Mouse (Mus musculus): ENCODE results near the gene Hmx1. TPM values are rescaled to one million over a fixed set of nuclear protein-coding genes. Genes with fewer than 3 reads are reported as not detected.

The Hmx1 gene
- not detected in 2 replicates for polyA plus RNA-seq (2015; fragmentation: Nextera tagmentation; extraction: Ambion mirVana)

- Histone ChIP-seq H3K9me3 (replicated peaks; ENCODE audit: control insufficient read depth, low read length) (no peaks in the 10 kb centered on the region), H3K4me3 (ENCODE audit: low read depth, low read length) (peak within 1 kb of the TSS; percentile 38), H3K27me3 (ENCODE audit: control insufficient read depth, insufficient read depth, low read depth, low read length) (peaks cover 98% of the 10 kb centered on the region), H3K4me2 (ENCODE audit: low read depth, low read length) (peak within 1 kb of the TSS; percentile 47), H3K36me3 (ENCODE audit: control insufficient read depth, insufficient read depth) (no peaks in the 10 kb centered on the region), H3K27ac (ENCODE audit: low read length) (no peak within 1 kb of the TSS), H3K9ac (ENCODE audit: low read depth, low read length) (no peak within 1 kb of the TSS), H3K4me1 (ENCODE audit: control insufficient read depth, low read depth, low read length) (peaks cover 3% of the 10 kb centered on the region; the same call in 1 of the 2 replicates)
- no peak for ATAC-seq (ENCODE audit: low read depth)
- under 1% methylated on average over 43 of the region's 71 CpGs for WGBS (ENCODE audit: insufficient replicate concordance)
Measured at GRCm38 (mm10) chr5:35388491-35389111, at the start of gene Hmx1. Gene Hmx1, plus strand, starts transcription at chr5:35389108.

DNA sequence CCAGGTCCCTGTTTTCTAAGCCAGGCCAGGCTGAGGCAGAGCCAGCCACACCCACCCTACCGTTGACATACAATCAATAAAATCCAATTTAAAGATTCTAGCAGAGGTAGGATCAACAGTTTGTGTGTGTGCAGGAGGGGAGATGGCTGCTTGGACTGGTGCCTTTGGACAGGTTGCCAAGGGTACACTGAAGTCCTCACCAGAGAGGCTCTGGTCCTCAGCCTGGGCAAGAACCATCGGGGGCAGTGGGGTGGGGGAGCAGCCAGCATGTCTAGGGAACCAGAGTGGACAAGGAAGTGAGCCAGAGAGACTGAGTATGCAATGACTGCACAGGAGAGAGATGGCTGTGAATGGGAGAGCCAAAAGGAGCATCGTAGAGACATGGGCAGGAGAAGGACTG lies 43.8 kb upstream of the Hmx1 start:
- no peaks in the 10 kb centered on the region for H3K9me3 ChIP-seq (replicated peaks; ENCODE audit: control insufficient read depth, low read length)
- H3K27me3 ChIP-seq (ENCODE audit: control insufficient read depth, insufficient read depth, low read depth, low read length): no peaks in the 10 kb centered on the region
- H3K4me3 ChIP-seq (ENCODE audit: low read depth, low read length): no peak overlapping the region
- no peak overlapping the region for H3K9ac ChIP-seq (ENCODE audit: low read depth, low read length)
- WGBS (ENCODE audit: insufficient replicate concordance): 55% methylated on average over 3 of the region's 3 CpGs
- no peaks in the 10 kb centered on the region for H3K36me3 ChIP-seq (ENCODE audit: control insufficient read depth, insufficient read depth)
- ATAC-seq (ENCODE audit: low read depth): no peak
- no peaks in the 10 kb centered on the region for H3K4me1 ChIP-seq (ENCODE audit: control insufficient read depth, low read depth, low read length)
- H3K4me2 ChIP-seq (ENCODE audit: low read depth, low read length): no peak overlapping the region
- H3K27ac ChIP-seq (ENCODE audit: low read length): no peak overlapping the region

DNA sequence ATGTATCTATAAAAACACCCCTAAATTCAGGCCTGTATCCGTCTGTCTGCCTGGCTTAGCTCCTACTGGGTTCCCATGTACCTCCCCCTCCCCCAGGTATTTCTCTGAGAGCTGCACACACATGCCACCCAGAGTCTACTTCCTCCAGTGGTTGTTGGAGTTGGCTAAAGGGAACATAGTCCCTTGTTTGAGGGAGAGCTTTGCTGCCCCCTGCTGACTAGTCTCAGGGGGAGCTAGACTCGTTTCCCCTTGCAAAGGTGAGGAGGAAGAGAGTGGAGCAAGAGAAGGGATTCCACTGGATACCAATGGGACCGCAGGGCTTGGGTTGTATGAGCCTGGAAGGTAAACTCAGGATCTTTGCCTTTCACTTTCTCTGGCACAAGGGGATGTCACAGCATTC lies 40.1 kb upstream of the Hmx1 start:
- H3K4me1 ChIP-seq (ENCODE audit: control insufficient read depth, low read depth, low read length): no peaks in the 10 kb centered on the region
- no peak overlapping the region for H3K4me2 ChIP-seq (ENCODE audit: low read depth, low read length)
- H3K9me3 ChIP-seq (replicated peaks; ENCODE audit: control insufficient read depth, low read length): no peaks in the 10 kb centered on the region
- H3K27ac ChIP-seq (ENCODE audit: low read length): no peak overlapping the region
- H3K36me3 ChIP-seq (ENCODE audit: control insufficient read depth, insufficient read depth): no peaks in the 10 kb centered on the region
- H3K9ac ChIP-seq (ENCODE audit: low read depth, low read length): no peak overlapping the region
- ATAC-seq (ENCODE audit: low read depth): no peak
- H3K4me3 ChIP-seq (ENCODE audit: low read depth, low read length): no peak overlapping the region
- H3K27me3 ChIP-seq (ENCODE audit: control insufficient read depth, insufficient read depth, low read depth, low read length): no peaks in the 10 kb centered on the region
- WGBS (ENCODE audit: insufficient replicate concordance): 13% methylated on average over 3 of the region's 3 CpGs

DNA sequence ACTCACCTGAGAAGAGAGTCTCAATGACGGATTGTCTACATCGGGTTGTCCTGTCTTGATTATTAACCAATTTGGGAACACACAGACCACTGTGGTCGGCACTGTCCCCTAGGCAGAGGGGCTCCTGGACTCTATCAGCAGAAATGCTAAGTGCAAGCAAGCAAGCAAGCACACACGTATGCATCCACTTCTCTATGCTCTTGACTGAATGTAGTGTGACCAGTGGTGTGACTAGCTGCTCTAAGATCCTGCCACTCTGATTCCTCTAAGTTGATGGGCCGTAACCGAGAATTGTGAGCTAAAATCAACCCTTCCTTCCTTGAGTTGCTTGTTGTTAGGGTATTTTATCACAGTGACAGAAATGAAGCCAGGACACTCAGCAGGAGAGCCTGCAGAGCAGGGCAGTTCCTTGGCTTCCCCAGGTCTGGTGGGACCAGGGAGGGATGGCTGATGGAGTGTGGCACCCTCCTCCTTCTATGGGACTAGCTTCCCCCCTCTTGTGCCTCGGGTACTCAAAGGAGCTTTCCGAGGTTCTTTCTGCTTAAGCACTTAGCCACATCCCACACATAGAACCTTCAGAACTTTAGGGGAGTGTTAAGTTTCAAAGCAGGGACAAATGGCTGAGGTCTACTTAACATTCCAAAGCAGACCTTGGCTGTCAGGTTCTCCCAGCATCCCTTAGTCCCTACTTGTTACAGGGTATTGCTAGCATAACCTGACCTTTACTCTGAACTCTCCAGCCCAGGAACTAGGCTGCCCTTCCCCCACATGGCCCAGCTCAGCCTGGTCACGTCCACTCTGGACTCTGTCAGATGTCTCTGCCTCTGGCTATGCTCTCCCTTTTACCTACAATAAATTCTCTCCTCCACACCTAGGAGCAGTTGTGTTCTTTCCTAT lies 31.1 kb upstream of the Hmx1 start:
- no peak overlapping the region for H3K9ac ChIP-seq (ENCODE audit: low read depth, low read length)
- no peak overlapping the region for H3K27ac ChIP-seq (ENCODE audit: low read length)
- no peaks in the 10 kb centered on the region for H3K27me3 ChIP-seq (ENCODE audit: control insufficient read depth, insufficient read depth, low read depth, low read length)
- H3K4me3 ChIP-seq (ENCODE audit: low read depth, low read length): no peak overlapping the region
- no peaks in the 10 kb centered on the region for H3K9me3 ChIP-seq (replicated peaks; ENCODE audit: control insufficient read depth, low read length)
- 36% methylated on average over 9 of the region's 9 CpGs for WGBS (ENCODE audit: insufficient replicate concordance)
- peak; percentile 93 for ATAC-seq (ENCODE audit: low read depth)
- no peak overlapping the region for H3K4me2 ChIP-seq (ENCODE audit: low read depth, low read length)
- H3K36me3 ChIP-seq (ENCODE audit: control insufficient read depth, insufficient read depth): no peaks in the 10 kb centered on the region
- peaks cover 3% of the 10 kb centered on the region for H3K4me1 ChIP-seq (ENCODE audit: control insufficient read depth, low read depth, low read length)

GRCm38 (mm10) chr5:35361570-35362284 lies 27.2 kb upstream of the Hmx1 start:
- no peak for ATAC-seq (ENCODE audit: low read depth)
- Histone ChIP-seq H3K4me1 (ENCODE audit: control insufficient read depth, low read depth, low read length) (peaks cover 3% of the 10 kb centered on the region), H3K27ac (ENCODE audit: low read length) (no peak overlapping the region), H3K4me3 (ENCODE audit: low read depth, low read length) (no peak overlapping the region), H3K4me2 (ENCODE audit: low read depth, low read length) (no peak overlapping the region), H3K27me3 (ENCODE audit: control insufficient read depth, insufficient read depth, low read depth, low read length) (no peaks in the 10 kb centered on the region; the same call in 1 of the 2 replicates), H3K9me3 (replicated peaks; ENCODE audit: control insufficient read depth, low read length) (no peaks in the 10 kb centered on the region), H3K9ac (ENCODE audit: low read depth, low read length) (no peak overlapping the region), H3K36me3 (ENCODE audit: control insufficient read depth, insufficient read depth) (no peaks in the 10 kb centered on the region)
- 41% methylated on average over 8 of the region's 8 CpGs for WGBS (ENCODE audit: insufficient replicate concordance)

- Histone ChIP-seq H3K36me3 (ENCODE audit: control insufficient read depth, insufficient read depth) (no peaks in the 10 kb centered on the region), H3K4me1 (ENCODE audit: control insufficient read depth, low read depth, low read length) (no peaks in the 10 kb centered on the region), H3K9ac (ENCODE audit: low read depth, low read length) (no peak overlapping the region), H3K4me2 (ENCODE audit: low read depth, low read length) (no peak overlapping the region), H3K4me3 (ENCODE audit: low read depth, low read length) (no peak overlapping the region), H3K9me3 (replicated peaks; ENCODE audit: control insufficient read depth, low read length) (no peaks in the 10 kb centered on the region), H3K27me3 (ENCODE audit: control insufficient read depth, insufficient read depth, low read depth, low read length) (no peaks in the 10 kb centered on the region; the same call in 1 of the 2 replicates), H3K27ac (ENCODE audit: low read length) (no peak overlapping the region)
- peak; percentile 54; the same call in 1 of the 2 replicates for ATAC-seq (ENCODE audit: low read depth)
- 50% methylated on average over 20 of the region's 20 CpGs for WGBS (ENCODE audit: insufficient replicate concordance)
Measured at GRCm38 (mm10) chr5:35366241-35367032, 22.5 kb upstream of the Hmx1 start.

- no peak overlapping the region for H3K4me3 ChIP-seq (ENCODE audit: low read depth, low read length)
- H3K9me3 ChIP-seq (replicated peaks; ENCODE audit: control insufficient read depth, low read length): no peaks in the 10 kb centered on the region
- ATAC-seq (ENCODE audit: low read depth): no peak
- no peak overlapping the region for H3K27ac ChIP-seq (ENCODE audit: low read length)
- no peaks in the 10 kb centered on the region; the same call in 1 of the 2 replicates for H3K27me3 ChIP-seq (ENCODE audit: control insufficient read depth, insufficient read depth, low read depth, low read length)
- no peak overlapping the region for H3K9ac ChIP-seq (ENCODE audit: low read depth, low read length)
- H3K4me2 ChIP-seq (ENCODE audit: low read depth, low read length): no peak overlapping the region
- no peaks in the 10 kb centered on the region for H3K4me1 ChIP-seq (ENCODE audit: control insufficient read depth, low read depth, low read length)
- H3K36me3 ChIP-seq (ENCODE audit: control insufficient read depth, insufficient read depth): no peaks in the 10 kb centered on the region
- WGBS (ENCODE audit: insufficient replicate concordance): 48% methylated on average over 6 of the region's 6 CpGs
Measured at GRCm38 (mm10) chr5:35368916-35369315, 20.0 kb upstream of the Hmx1 start.

- Histone ChIP-seq H3K4me1 (ENCODE audit: control insufficient read depth, low read depth, low read length) (no peaks in the 10 kb centered on the region), H3K4me2 (ENCODE audit: low read depth, low read length) (no peak overlapping the region), H3K27me3 (ENCODE audit: control insufficient read depth, insufficient read depth, low read depth, low read length) (peaks cover 41% of the 10 kb centered on the region), H3K9ac (ENCODE audit: low read depth, low read length) (no peak overlapping the region), H3K9me3 (replicated peaks; ENCODE audit: control insufficient read depth, low read length) (no peaks in the 10 kb centered on the region), H3K27ac (ENCODE audit: low read length) (no peak overlapping the region), H3K4me3 (ENCODE audit: low read depth, low read length) (no peak overlapping the region), H3K36me3 (ENCODE audit: control insufficient read depth, insufficient read depth) (no peaks in the 10 kb centered on the region)
- WGBS (ENCODE audit: insufficient replicate concordance): 28% methylated on average over 2 of the region's 2 CpGs
- no peak for ATAC-seq (ENCODE audit: low read depth)
Measured at GRCm38 (mm10) chr5:35379066-35379465, 9.8 kb upstream of the Hmx1 start.

Data from liver, embryonic 16.5 days (tissue).